Mouse (Mus musculus): ENCODE results near the gene Slc31a2. TPM values are rescaled to one million over a fixed set of nuclear protein-coding genes. Genes with fewer than 3 reads are reported as not detected.

The Slc31a2 gene
- total RNA-seq, 2 experiments from 2014 or later = 7.6 to 8.2 TPM

DNA sequence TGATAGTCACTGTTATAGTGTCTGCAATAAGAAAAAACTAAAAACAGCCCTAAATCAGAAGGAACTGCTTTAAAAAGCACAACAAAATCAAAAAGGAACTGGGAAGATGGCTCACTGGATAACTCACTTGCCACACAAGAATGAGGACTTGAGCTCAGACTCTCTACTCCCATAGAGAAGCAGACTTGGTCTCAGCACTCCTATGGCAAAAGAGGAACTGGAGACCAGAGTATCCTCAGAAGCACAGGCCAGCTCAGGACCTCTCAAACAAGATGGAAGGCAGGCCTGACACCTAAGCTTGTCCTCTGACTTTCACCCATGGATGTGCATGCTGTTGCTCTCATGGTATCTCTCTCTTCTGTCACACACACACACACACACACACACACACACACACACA is 46.0 kb downstream of the Slc31a2 start:
- no peak for DNase-seq (ENCODE audit: low spot score in 2 of 2)
- intact Hi-C loops (cut with DNase I) = no loop called here

DNA sequence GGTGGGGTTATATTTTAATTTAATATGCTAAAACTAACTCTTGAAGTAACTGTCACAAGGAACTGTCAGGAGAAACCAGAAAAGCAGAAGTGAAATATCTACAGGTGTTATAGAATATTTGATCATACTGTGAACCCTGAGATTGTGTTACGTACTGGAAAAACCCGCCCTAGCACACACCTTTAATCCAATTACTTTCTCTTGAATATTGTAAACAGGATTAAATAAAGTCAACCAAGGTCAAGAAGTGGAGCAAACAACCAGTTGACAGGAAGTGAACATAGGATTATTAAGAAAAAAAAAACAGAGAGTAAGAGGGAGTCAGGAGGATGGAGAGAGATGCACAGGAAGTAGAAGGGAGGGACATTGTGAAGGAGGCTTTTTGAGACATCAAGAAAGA is 50.5 kb downstream of the Slc31a2 start:
- DNase-seq (ENCODE audit: low spot score in 2 of 2) = no peak
- intact Hi-C loops (cut with DNase I) = no loop called here

DNA sequence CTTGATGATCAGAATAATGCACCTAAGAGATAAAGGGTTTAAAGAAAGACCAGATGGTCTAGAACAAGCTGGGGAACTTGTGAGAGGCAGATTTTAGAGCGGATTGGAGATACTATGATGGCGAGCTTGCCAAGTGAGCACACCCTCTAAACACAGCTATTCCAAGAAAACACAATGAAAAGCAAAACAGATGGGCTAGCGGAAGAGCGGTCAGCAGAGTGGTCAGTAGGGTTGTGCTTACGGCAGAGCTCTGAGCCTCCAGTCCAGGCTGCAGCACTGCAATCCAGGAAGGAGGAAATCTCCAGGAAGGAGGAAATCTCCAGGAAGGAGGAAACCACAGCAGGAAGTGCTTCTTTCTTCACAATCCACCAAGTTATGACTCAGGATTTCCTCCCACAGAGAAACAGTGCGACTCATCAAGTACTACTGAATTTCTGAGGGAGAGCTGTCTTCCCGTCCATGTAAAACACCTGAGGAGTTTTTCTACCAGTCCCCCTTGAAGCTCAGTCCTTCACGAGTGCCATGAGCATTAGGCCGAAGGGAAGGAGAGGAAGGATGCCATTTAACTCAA is 51.4 kb downstream of the Slc31a2 start:
- intact Hi-C loops (cut with DNase I) = no loop called here
- DNase-seq (ENCODE audit: low spot score in 2 of 2) = no peak

DNA sequence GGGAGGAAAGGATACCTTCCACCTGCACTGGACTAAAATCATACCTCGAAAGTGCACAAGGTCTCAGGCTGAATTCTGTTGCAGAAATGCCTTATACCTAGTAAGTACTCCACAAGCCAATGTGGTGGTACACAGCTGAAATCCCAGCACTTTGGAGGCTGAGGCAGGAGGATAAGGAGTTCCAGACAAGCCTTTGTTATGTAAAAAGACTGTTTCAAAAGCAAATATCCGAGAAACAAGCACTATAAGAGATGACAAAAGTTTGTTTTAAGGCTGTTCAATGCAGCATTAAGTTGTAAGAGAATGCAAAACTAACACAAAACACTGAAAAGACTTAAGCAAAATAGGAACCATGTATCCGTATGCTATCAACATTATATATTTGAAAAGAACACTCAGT is 52.2 kb downstream of the Slc31a2 start:
- intact Hi-C loops (cut with DNase I) = no loop called here
- no peak for DNase-seq (ENCODE audit: low spot score in 2 of 2)

DNA sequence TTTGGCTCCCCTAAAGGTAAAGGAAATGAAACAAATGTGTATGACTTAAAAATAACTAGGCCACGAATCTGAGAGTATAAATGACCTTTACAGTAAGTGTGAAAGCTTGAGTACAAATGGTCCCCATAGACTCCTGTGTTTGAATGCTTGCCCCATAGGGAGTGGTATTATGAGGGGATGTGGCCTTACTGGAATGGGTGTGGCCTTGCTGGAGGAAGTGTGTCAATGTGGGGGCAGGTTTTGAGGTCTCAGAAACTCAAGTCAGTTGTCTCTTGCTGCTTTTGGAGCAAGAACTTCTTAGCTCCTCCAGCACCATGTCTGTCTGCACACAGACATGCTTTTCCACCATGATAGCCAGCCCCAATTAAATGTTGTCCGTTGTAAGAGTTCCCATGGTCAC is 54.1 kb downstream of the Slc31a2 start:
- DNase-seq (ENCODE audit: low spot score in 2 of 2) = no peak
- intact Hi-C loops (cut with DNase I) = no loop called here

DNA sequence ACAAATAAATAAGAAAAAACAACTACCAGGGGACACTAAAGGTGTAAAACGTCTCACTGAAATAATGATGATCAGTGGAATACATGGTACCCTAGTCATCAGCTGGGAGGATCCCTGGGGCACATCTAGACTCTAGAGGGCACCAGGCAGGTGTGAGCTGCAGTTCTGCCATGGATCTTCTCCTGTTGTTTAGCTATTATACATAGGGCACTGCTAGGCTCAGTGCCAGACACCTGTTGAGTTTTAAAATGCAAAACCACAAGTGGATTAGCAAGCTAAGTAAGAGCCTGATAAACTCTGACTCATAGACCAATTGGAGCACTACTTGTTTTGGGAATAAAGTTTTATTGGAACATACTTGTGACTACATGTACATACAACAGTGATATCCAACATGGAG is 55.9 kb downstream of the Slc31a2 start:
- intact Hi-C loops (cut with DNase I) = no loop called here
- no peak for DNase-seq (ENCODE audit: low spot score in 2 of 2)

DNA sequence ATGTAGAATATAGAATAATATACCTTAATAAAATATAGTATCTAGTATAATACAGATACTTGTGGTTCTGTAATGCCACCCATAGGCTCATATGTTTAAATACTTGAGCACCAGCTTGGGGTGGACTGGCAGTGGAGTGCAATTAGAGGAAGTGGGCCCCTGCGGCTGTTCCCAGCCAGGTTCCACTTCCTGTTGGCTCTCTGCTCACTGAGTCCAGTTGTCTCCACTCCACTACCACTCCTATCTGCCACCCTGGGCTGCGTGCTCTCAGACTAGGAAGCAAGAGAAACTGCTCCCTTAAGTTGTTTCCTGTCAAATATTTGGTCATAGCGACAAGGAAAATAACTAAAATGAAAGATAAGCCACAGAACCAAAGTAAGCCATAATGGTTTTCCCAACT is 60.3 kb downstream of the Slc31a2 start:
- intact Hi-C loops (cut with DNase I) = no loop called here
- peak in 1 of 2 experiments; percentile 31 for DNase-seq (ENCODE audit: low spot score in 2 of 2)

DNA sequence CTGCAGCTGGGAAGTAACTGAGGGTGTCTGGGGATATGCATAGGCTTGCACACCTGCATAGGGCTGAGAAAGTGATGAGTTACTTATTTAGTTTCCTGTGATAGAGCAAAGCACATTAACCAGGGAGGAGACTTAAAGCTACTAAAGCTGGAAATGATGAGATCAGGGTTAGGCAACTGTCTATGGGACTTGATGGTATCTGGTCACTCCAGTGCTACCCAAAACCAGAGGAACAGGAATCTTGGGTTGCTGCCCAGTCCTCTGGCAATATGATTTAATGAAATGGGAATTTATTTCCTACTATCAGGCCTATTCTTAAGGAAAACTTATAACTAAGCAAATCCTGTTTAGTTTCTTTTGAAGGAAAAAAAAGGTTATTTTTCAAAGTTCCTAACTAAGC is 63.7 kb downstream of the Slc31a2 start:
- DNase-seq (ENCODE audit: low spot score in 2 of 2) = no peak
- intact Hi-C loops (cut with DNase I) = no loop called here

DNA sequence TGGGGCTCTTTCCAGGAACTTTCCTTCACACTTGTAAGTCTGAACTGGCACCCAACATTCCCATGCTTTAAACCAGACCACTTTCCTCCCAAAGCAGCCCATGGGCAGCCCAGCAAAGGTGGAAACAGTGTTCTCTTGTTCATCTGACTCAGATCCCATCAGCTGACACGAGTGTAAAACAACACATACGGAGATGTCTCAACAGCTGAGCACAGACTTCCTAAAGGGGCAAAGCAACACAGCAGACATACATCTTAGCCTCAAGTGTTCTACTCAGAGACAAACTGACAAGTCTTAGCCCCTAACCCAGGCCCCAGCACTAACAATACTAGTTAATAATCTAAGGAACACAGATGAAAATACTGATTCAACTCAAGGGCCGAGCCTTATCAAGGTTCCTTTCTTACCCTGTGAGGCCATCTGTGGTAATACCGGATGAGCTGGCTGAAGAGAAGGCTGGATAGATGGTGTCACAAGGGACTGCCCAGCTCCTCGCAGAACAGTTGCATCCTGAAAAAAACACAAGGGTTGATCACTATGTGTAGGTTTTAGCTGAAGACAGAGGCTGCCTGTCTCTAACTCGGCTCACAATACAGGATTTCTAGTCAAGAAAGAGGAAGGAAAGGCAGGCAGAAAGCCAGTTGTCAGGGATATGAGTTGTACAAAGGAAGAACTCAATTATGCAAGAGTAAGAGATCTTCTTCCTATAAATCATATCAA is 66.7 kb downstream of the Slc31a2 start:
- intact Hi-C loops (cut with DNase I) = no loop called here
- no peak for DNase-seq (ENCODE audit: low spot score in 2 of 2)

DNA sequence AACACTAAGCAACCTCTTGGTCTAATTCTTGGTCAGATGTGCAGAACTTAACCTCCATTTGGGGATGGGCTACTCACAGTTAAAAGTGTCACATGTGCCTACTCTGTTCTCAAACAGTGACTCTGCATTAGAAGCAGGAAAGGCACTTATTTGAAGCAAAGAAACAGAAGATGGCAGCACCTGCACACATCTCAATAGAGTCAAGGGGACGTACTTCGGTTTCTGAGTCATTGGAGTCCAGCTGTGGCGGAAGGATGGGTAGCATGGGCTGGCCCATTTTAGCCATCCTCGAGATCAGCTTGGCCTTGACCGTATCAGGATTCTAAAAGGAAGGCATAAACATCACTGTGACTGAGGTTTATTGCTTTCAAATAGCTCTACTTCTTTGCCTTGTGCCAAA is 69.6 kb downstream of the Slc31a2 start:
- intact Hi-C loops (cut with DNase I) = no loop called here
- no peak for DNase-seq (ENCODE audit: low spot score in 2 of 2)

DNA sequence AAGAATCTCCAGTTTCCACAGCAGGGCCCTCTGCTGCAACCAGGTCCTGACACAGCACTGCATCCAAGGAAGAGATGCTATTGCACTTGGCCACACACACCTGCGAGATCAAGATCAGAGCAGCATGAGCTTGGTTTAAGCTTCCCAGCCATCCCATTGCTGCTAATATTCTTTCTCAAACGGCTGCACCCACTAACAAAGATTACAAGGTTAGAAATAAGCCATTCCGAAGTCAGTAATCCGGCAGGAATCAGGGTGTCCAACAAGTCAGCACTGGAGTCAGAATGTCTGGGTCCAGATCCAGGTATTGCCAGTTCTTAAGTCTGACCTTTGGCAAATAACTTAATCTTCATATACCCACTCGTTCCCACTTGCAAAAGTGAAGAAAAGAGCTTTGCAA is 76.2 kb downstream of the Slc31a2 start:
- DNase-seq (ENCODE audit: low spot score in 2 of 2) = no peak
- intact Hi-C loops (cut with DNase I) = no loop called here

DNA sequence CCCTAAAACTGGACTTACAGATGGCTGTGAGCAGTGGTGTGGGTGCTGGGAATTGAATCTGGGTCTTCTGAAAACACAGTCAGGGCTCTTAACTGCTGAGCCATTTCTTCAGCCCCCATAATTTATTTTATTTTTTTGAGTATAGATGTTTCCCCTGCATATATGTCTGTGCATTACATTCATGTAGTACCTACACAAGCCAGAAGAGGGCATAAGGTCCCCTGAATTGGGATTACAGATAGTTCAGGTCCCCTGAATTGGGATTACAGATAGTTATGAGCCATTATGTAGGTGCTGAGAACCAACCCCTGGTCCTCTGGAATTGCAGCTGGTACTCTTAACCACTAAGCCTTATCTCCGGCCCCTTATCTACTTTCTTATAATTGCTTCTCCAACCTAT is 81.6 kb downstream of the Slc31a2 start:
- intact Hi-C loops (cut with DNase I) = no loop called here
- DNase-seq (ENCODE audit: low spot score in 2 of 2) = peak in 1 of 2 experiments; percentile 9

DNA sequence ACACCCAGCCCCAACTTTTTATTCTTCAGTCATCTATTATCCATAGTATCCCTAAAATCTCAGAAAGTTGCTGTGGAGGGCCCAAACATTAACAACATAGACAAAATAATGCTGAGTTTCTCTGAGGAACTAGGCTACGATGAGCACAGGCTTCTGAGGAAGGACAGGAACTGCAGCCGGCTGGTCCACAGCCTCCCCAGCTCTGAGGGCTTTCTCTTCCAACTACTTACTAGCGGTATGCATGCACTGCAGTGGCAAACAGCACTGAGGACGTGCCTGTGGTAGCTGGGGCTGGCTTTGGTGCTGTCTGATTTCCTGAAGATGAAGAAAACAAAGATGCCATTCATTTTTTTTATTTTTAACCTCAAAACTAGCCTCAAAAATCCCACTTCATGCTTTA is 83.5 kb downstream of the Slc31a2 start:
- intact Hi-C loops (cut with DNase I) = no loop called here
- DNase-seq (ENCODE audit: low spot score in 2 of 2) = no peak

DNA sequence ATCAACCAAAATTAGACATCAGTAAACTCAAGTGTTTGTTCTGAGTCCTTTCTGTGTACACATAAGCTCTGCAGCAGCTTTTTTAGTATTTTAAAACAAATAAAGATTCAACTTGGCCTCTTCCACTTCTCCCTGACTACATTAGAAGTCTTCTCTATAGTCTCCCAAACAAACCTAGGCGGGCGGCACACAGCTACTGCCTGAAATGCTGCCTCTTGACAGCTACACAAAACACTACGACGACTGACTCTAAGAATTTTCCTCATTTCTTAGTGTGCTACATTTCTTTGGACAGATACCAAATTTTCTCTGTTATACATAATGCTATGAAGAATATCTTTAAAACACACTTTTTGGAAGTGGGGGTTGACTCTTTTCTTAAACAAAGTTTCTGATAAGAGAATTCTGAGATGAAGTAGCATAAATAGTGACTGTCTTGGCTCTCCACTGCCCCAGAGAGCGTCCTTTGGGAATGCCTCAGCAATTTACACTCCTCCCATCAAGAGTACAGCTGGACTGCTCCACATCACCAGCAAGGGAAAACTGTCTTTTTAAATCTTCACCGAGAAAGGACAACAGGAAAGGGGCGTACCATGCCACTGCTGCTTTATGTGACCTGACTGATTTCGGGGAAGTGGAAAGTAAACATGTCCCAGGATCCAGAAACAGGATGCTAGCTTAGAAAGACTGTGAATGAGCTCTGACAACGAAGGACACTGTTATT is 85.4 kb downstream of the Slc31a2 start:
- intact Hi-C loops (cut with DNase I) = no loop called here

More for the DNA sequence above, 85.4 kb downstream of the Slc31a2 start:
- peak in 1 of 2 experiments; percentile 8 for DNase-seq (ENCODE audit: low spot score in 2 of 2)

Other genes with a start within 250 kb of the Slc31a2 start
- not detected for gene Mup20, start 208.4 kb upstream of the Slc31a2 start, total RNA-seq (2021)
- gene Mup3, start 175.2 kb upstream of the Slc31a2 start, total RNA-seq (2021) = not detected
- gene Mup21, start 111.7 kb upstream of the Slc31a2 start, total RNA-seq (2021) = not detected
- 10 to 100 TPM; 20.2 to 20.5 TPM for gene Zfp37, start 31.5 kb upstream of the Slc31a2 start, total RNA-seq (2021)
- gene Fkbp15, start 98.0 kb downstream of the Slc31a2 start, total RNA-seq (2021) = 10 to 100 TPM; 33.1 to 35.9 TPM
- gene Slc31a1, start 98.2 kb downstream of the Slc31a2 start, total RNA-seq (2021) = 10 to 100 TPM; 17.7 to 19.2 TPM
- gene Cdc26, start 146.1 kb downstream of the Slc31a2 start, total RNA-seq (2021) = 10 to 100 TPM; 43.8 to 45.0 TPM
- 10 to 100 TPM; 11.2 to 12.5 TPM for gene Prpf4, start 146.2 kb downstream of the Slc31a2 start, total RNA-seq (2021)
- not detected for gene Rnf183, start 172.7 kb downstream of the Slc31a2 start, total RNA-seq (2021)
- gene Wdr31, start 208.3 kb downstream of the Slc31a2 start, total RNA-seq (2021) = 1 to 10 TPM; 7.6 TPM
- gene Bspry, start 217.5 kb downstream of the Slc31a2 start, total RNA-seq (2021) = under 1 TPM; 0.34 to 0.53 TPM
- gene Hdhd3, start 240.9 kb downstream of the Slc31a2 start, total RNA-seq (2021) = 10 to 100 TPM in 1 of 2 experiments, 1 to 10 TPM in 1; 7.5 to 10.9 TPM